Mouse (Mus musculus): ENCODE results near the gene Mypn. TPM values are rescaled to one million over a fixed set of nuclear protein-coding genes. Genes with fewer than 3 reads are reported as not detected.

The Mypn gene
- polyA plus RNA-seq, 2 experiments = 0.03 to 0.05 TPM

- Histone ChIP-seq H3K27me3 (ENCODE audit: control insufficient read depth, insufficient read depth, low read length) (no peaks in the 10 kb centered on the region), H3K9ac (replicated peaks) (no peak overlapping the region), H3K27ac (no peak overlapping the region), H3K4me3 (ENCODE audit: insufficient read depth in 1 of 2, low read depth in 2 of 2, low read length in 2 of 2) (no peak overlapping the region), H3K4me1 (replicated peaks; ENCODE audit: control insufficient read depth in 2 of 2, insufficient read depth in 2 of 2, low read length in 1 of 2) (peaks cover 0 to 2% of the 10 kb centered on the region in 2 experiments; a peak in 2 of 4 replicates), H3K9me3 (ENCODE audit: control insufficient read depth, low read length) (no peaks in the 10 kb centered on the region), H3K36me3 (replicated peaks; ENCODE audit: control insufficient read depth, insufficient read depth, low read depth) (no peaks in the 10 kb centered on the region), H3K4me2 (ENCODE audit: low read depth) (no peak overlapping the region)
- TF ChIP-seq CTCF (IDR thresholded peaks at IDR 0.05; ENCODE audit: low read depth) = no peak
- TF ChIP-seq EP300 (IDR thresholded peaks at IDR 0.05; ENCODE audit: low read depth) = no peak
- 66% methylated on average over 2 of the region's 2 CpGs for WGBS (ENCODE audit: insufficient replicate concordance)
- DNase-seq (ENCODE audit: low read depth in 3 of 3, low spot score in 3 of 3) (no peak), ATAC-seq (ENCODE audit: insufficient read depth) (no peak)
Observed at GRCm38 (mm10) chr10:63178318-63178717, 25.4 kb downstream of the Mypn start.

GRCm38 (mm10) chr10:63177286-63178140 is 26.2 kb downstream of the Mypn start:
- Histone ChIP-seq H3K9ac (replicated peaks) (no peak overlapping the region), H3K4me1 (replicated peaks; ENCODE audit: control insufficient read depth in 2 of 2, insufficient read depth in 2 of 2, low read length in 1 of 2) (peaks cover 0 to 2% of the 10 kb centered on the region in 2 experiments; a peak in 2 of 4 replicates), H3K9me3 (ENCODE audit: control insufficient read depth, low read length) (no peaks in the 10 kb centered on the region), H3K27me3 (ENCODE audit: control insufficient read depth, insufficient read depth, low read length) (no peaks in the 10 kb centered on the region), H3K36me3 (replicated peaks; ENCODE audit: control insufficient read depth, insufficient read depth, low read depth) (no peaks in the 10 kb centered on the region), H3K4me3 (ENCODE audit: insufficient read depth in 1 of 2, low read depth in 2 of 2, low read length in 2 of 2) (no peak overlapping the region), H3K27ac (no peak overlapping the region), H3K4me2 (ENCODE audit: low read depth) (no peak overlapping the region)
- ATAC-seq (ENCODE audit: insufficient read depth) (no peak), DNase-seq (ENCODE audit: low read depth in 3 of 3, low spot score in 3 of 3) (no peak)
- WGBS (ENCODE audit: insufficient replicate concordance) = 63% methylated on average over 21 of the region's 21 CpGs
- no peak for TF ChIP-seq EP300 (IDR thresholded peaks at IDR 0.05; ENCODE audit: low read depth)
- TF ChIP-seq CTCF (IDR thresholded peaks at IDR 0.05; ENCODE audit: low read depth) = no peak

GRCm38 (mm10) chr10:63176471-63176931 is 27.3 kb downstream of the Mypn start:
- no peak overlapping the region for H3K9ac ChIP-seq (replicated peaks)
- 35% methylated on average over 8 of the region's 8 CpGs for WGBS (ENCODE audit: insufficient replicate concordance)
- peak overlapping the region; percentile 20; the same call in 1 of the 2 replicates for H3K4me2 ChIP-seq (ENCODE audit: low read depth)
- no peaks in the 10 kb centered on the region for H3K36me3 ChIP-seq (replicated peaks; ENCODE audit: control insufficient read depth, insufficient read depth, low read depth)
- no peak for DNase-seq (ENCODE audit: low read depth in 3 of 3, low spot score in 3 of 3)
- H3K4me3 ChIP-seq (ENCODE audit: insufficient read depth in 1 of 2, low read depth in 2 of 2, low read length in 2 of 2) = no peak overlapping the region
- no peaks in the 10 kb centered on the region for H3K9me3 ChIP-seq (ENCODE audit: control insufficient read depth, low read length)
- no peak overlapping the region for H3K27ac ChIP-seq
- H3K27me3 ChIP-seq (ENCODE audit: control insufficient read depth, insufficient read depth, low read length) = no peaks in the 10 kb centered on the region
- ATAC-seq (ENCODE audit: insufficient read depth) = no peak
- TF ChIP-seq EP300 (IDR thresholded peaks at IDR 0.05; ENCODE audit: low read depth) = no peak
- no peak for TF ChIP-seq CTCF (IDR thresholded peaks at IDR 0.05; ENCODE audit: low read depth)
- H3K4me1 ChIP-seq (replicated peaks; ENCODE audit: control insufficient read depth in 2 of 2, insufficient read depth in 2 of 2, low read length in 1 of 2) = peaks cover 0 to 2% of the 10 kb centered on the region in 2 experiments; a peak in 2 of 4 replicates

GRCm38 (mm10) chr10:63172089-63172488 is 31.7 kb downstream of the Mypn start:
- WGBS (ENCODE audit: insufficient replicate concordance) = 72% methylated on average over 3 of the region's 3 CpGs
- H3K9ac ChIP-seq (replicated peaks) = no peak overlapping the region
- no peak for DNase-seq (ENCODE audit: low read depth in 3 of 3, low spot score in 3 of 3)

GRCm38 (mm10) chr10:63169503-63169902 is 34.2 kb downstream of the Mypn start:
- Histone ChIP-seq H3K27ac (no peak overlapping the region), H3K9ac (replicated peaks) (no peak overlapping the region), H3K4me3 (ENCODE audit: insufficient read depth in 1 of 2, low read depth in 2 of 2, low read length in 2 of 2) (no peak overlapping the region), H3K4me1 (replicated peaks; ENCODE audit: control insufficient read depth in 2 of 2, insufficient read depth in 2 of 2, low read length in 1 of 2) (peaks cover 0 to 8% of the 10 kb centered on the region in 2 experiments; a peak in 2 of 4 replicates), H3K36me3 (replicated peaks; ENCODE audit: control insufficient read depth, insufficient read depth, low read depth) (no peaks in the 10 kb centered on the region), H3K9me3 (ENCODE audit: control insufficient read depth, low read length) (no peaks in the 10 kb centered on the region), H3K4me2 (ENCODE audit: low read depth) (no peak overlapping the region), H3K27me3 (ENCODE audit: control insufficient read depth, insufficient read depth, low read length) (no peaks in the 10 kb centered on the region)
- TF ChIP-seq CTCF (IDR thresholded peaks at IDR 0.05; ENCODE audit: low read depth) = no peak
- no peak for TF ChIP-seq EP300 (IDR thresholded peaks at IDR 0.05; ENCODE audit: low read depth)
- WGBS (ENCODE audit: insufficient replicate concordance) = 69% methylated on average over 11 of the region's 11 CpGs
- ATAC-seq (ENCODE audit: insufficient read depth) (no peak), DNase-seq (ENCODE audit: low read depth in 3 of 3, low spot score in 3 of 3) (no peak)

More at GRCm38 (mm10) chr10:63172089-63172488, 31.7 kb downstream of the Mypn start:
- Histone ChIP-seq H3K27me3 (ENCODE audit: control insufficient read depth, insufficient read depth, low read length) (no peaks in the 10 kb centered on the region), H3K36me3 (replicated peaks; ENCODE audit: control insufficient read depth, insufficient read depth, low read depth) (no peaks in the 10 kb centered on the region), H3K4me2 (ENCODE audit: low read depth) (no peak overlapping the region), H3K9me3 (ENCODE audit: control insufficient read depth, low read length) (no peaks in the 10 kb centered on the region), H3K4me1 (replicated peaks; ENCODE audit: control insufficient read depth in 2 of 2, insufficient read depth in 2 of 2, low read length in 1 of 2) (no peaks in the 10 kb centered on the region; a peak in 2 of 4 replicates), H3K4me3 (ENCODE audit: insufficient read depth in 1 of 2, low read depth in 2 of 2, low read length in 2 of 2) (no peak overlapping the region), H3K27ac (no peak overlapping the region)
- TF ChIP-seq CTCF (IDR thresholded peaks at IDR 0.05; ENCODE audit: low read depth) (no peak), EP300 (IDR thresholded peaks at IDR 0.05; ENCODE audit: low read depth) (no peak)
- no peak for ATAC-seq (ENCODE audit: insufficient read depth)

All from liver, embryonic 14.5 days (tissue).